Mouse (Mus musculus) hindbrain, postnatal 0 days (tissue): ENCODE data around the gene Trim47. TPM values are rescaled to one million over a fixed set of nuclear protein-coding genes. Genes with fewer than 3 reads are reported as not detected.
A peak's percentile ranks its signal among the peaks of the same experiment; 100 is the strongest.

ENCODE experiments used
- ATAC-seq: fragments of 200-750 bp; cut with Nextera tagmentation; 2 replicates; pipeline ENCODE4 v1.8.0; 2017; ENCODE audit warnings: mild to moderate bottlenecking, moderate TSS enrichment, moderate library complexity
- DNase-seq: peaks from one replicate; pipeline ENCODE4 v3.0.0-alpha.2; 2015; ENCODE audit warnings: low spot score
- H3K27ac ChIP-seq: fragments of 300-500 bp; sonication (generic); 2 replicates; pipeline ENCODE4 v1.5.1; 2014; ENCODE audit warnings: mild to moderate bottlenecking
- H3K27me3 ChIP-seq: fragments of 300-500 bp; sonication (generic); 2 replicates; pipeline ENCODE4 v1.6.1; 2014; ENCODE audit warnings: low read length, mixed read lengths; ENCODE audit not compliant: insufficient read depth
- H3K36me3 ChIP-seq: fragments of 300-500 bp; sonication (generic); 2 replicates; pipeline ENCODE4 v1.6.1; 2014; ENCODE audit warnings: low read length, mixed read lengths; ENCODE audit not compliant: insufficient read depth
- H3K4me1 ChIP-seq: fragments of 300-500 bp; sonication (generic); 2 replicates; pipeline ENCODE4 v1.6.1; 2014; ENCODE audit warnings: antibody characterized with exemption, low read length, mixed read lengths; ENCODE audit not compliant: insufficient read depth
- H3K4me2 ChIP-seq: fragments of 300-500 bp; sonication (generic); 2 replicates; pipeline ENCODE4 v1.6.1; 2014; ENCODE audit warnings: low read depth, mild to moderate bottlenecking, low read length, moderate library complexity, mixed read lengths
- H3K4me3 ChIP-seq: fragments of 300-500 bp; sonication (generic); 2 replicates; pipeline ENCODE4 v1.5.1; 2014; ENCODE audit warnings: low read length
- H3K9ac ChIP-seq: fragments of 300-500 bp; sonication (generic); replicated peaks from 2 replicates; pipeline ENCODE4 v1.6.1; 2014; ENCODE audit warnings: mild to moderate bottlenecking, low read length, moderate library complexity, mixed read lengths
- H3K9me3 ChIP-seq: fragments of 300-500 bp; sonication (generic); 2 replicates; pipeline ENCODE4 v1.6.1; 2016; ENCODE audit warnings: low read length, mixed read lengths
- CTCF ChIP-seq: IDR thresholded peaks from 2 replicates; pipeline ENCODE4 v1.5.1; 2016; ENCODE audit warnings: antibody characterized with exemption, control low read depth, low read depth
- WGBS: fragments of 180-500 bp; shearing (Covaris S2); extraction: QIAGEN DNeasy Blood & Tissue Kit; methylation state at CpG from one replicate; pipeline ENCODE4 v1.1.7; 2014; 5-methylcytosine and 5-hydroxymethylcytosine counted together
- polyA plus RNA-seq: library from polyadenylated mRNA; unstranded; fragments of >200 nt; fragmentation: Nextera tagmentation; extraction: Ambion mirVana; gene quantifications from 2 replicates; pipeline ENCODE4 v1.2.1, GENCODE M21; 2015
- total RNA-seq: library from RNA; depleted of rRNA; stranded (reverse); fragments of >200 nt; gene quantifications from 2 replicates; pipeline ENCODE4 v1.2.3, GENCODE M21; 2014

The Trim47 gene
- total and polyA plus RNA-seq, 2 experiments from 2014 or later = 9.5 to 17.0 TPM

DNA sequence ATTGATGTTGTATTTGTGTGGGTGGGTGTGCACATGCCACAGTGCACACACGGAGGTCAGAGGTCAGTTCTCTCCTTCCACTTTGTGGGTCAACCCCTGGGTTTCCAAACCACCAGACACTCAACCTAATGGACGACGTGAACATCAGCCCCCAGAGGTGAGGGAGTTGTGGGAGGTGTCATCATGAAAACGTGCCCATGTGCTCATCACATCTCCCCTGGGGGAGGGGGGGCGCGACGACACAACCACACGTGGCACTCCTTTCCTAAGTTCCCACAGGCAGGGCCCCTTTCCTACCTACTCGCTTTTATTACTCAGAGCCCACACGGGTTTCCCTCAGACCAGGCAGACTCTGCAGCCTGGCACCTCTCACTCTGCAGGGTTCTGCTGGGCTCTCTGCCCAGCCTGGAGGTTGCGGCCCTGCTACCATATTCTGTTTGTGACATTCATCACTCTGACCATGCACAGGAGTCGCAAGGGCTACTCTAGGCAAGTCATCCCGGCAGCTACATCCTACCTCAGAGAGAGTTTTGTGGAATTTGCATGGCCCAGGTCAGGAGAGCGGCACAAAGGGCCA is 43.8 kb downstream of the Trim47 start:
- Histone ChIP-seq H3K9me3 (no peaks in the 10 kb centered on the region), H3K27me3 (no peaks in the 10 kb centered on the region), H3K9ac (no peak overlapping the region), H3K36me3 (peaks cover 38% of the 10 kb centered on the region), H3K4me2 (no peak overlapping the region), H3K27ac (no peak overlapping the region), H3K4me1 (peaks cover 9% of the 10 kb centered on the region; the same call in 1 of the 2 replicates), H3K4me3 (no peak overlapping the region)
- DNase-seq (no peak), ATAC-seq (no peak)
- 85% methylated on average over 14 of the region's 14 CpGs for WGBS
- no peak for TF ChIP-seq CTCF

DNA sequence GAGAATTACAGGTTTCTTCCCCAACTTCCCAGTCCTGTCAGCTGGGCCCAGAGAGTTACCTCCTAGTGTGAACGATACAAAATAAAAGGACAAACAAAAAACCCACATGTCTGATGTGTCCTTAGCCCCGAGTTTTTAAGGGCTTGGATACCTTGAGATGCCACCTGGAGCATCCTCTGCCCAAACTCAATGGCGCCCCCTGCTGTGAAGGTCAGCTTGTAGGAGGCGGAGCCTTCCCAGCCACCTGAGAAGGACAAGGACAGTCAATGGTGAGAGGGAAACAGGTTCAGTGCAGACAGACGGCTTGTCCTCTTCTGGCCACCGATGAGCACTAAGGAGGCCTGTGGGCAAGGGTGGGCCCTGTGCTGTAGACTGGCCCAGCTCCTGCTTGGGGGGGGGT is 45.9 kb downstream of the Trim47 start:
- Histone ChIP-seq H3K27ac (no peak overlapping the region), H3K4me3 (no peak overlapping the region), H3K27me3 (no peaks in the 10 kb centered on the region), H3K4me1 (peaks cover 9% of the 10 kb centered on the region; the same call in 1 of the 2 replicates), H3K36me3 (peaks cover 38% of the 10 kb centered on the region), H3K4me2 (no peak overlapping the region), H3K9me3 (no peaks in the 10 kb centered on the region), H3K9ac (no peak overlapping the region)
- 77% methylated on average over 6 of the region's 6 CpGs for WGBS
- ATAC-seq (no peak), DNase-seq (no peak)
- TF ChIP-seq CTCF = peak; percentile 29; the same call in 1 of the 2 replicates

DNA sequence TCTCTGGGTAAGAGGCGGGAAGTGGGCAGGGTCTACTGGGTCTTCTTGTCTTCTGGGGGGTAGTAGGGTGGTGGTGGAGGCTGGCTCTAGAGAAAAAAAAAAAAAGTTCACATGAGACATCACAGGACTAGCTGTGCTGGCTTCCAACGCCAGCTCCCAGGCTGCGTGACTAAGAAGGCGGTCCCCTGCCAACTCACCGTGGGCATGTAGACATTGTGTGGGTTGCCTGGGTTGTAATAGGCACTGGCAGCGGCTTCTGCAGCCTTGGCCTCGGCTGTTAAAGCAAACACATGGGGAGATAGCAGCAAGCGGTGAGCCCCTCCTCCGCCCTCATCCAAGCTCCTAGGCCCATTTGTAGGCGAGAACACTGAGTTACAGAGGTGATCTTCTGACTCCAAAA is 47.5 kb downstream of the Trim47 start:
- Histone ChIP-seq H3K4me2 (no peak overlapping the region), H3K4me3 (no peak overlapping the region), H3K9me3 (no peaks in the 10 kb centered on the region), H3K27ac (no peak overlapping the region), H3K27me3 (no peaks in the 10 kb centered on the region), H3K4me1 (0 out of 2 replicates have a peak, but pooled peaks cover 3% of the 10 kb centered on the region), H3K9ac (no peak overlapping the region), H3K36me3 (peaks cover 38% of the 10 kb centered on the region)
- WGBS = 46% methylated on average over 10 of the region's 10 CpGs
- no peak for TF ChIP-seq CTCF
- no peak for DNase-seq
- ATAC-seq = no peak

GRCm38 (mm10) chr11:116078676-116079320 is 48.2 kb downstream of the Trim47 start:
- no peak for TF ChIP-seq CTCF
- 28% methylated on average over 10 of the region's 10 CpGs for WGBS
- Histone ChIP-seq H3K27me3 (no peaks in the 10 kb centered on the region), H3K9ac (no peak overlapping the region; the same call in 1 of the 2 replicates), H3K4me1 (0 out of 2 replicates have a peak, but pooled peaks cover 3% of the 10 kb centered on the region), H3K27ac (peak overlapping the region; percentile 36; the same call in 1 of the 2 replicates), H3K9me3 (no peaks in the 10 kb centered on the region), H3K36me3 (peaks cover 38% of the 10 kb centered on the region), H3K4me3 (no peak overlapping the region), H3K4me2 (no peak overlapping the region)
- DNase-seq (no peak), ATAC-seq (no peak)

- Histone ChIP-seq H3K9ac (no peak overlapping the region), H3K4me2 (peak overlapping the region; percentile 49), H3K4me1 (0 out of 2 replicates have a peak, but pooled peaks cover 3% of the 10 kb centered on the region), H3K4me3 (peak overlapping the region; percentile 6; the same call in 1 of the 2 replicates), H3K27ac (peak overlapping the region; percentile 22; the same call in 1 of the 2 replicates), H3K27me3 (no peaks in the 10 kb centered on the region), H3K9me3 (no peaks in the 10 kb centered on the region), H3K36me3 (peaks cover 33% of the 10 kb centered on the region)
- peak; percentile 38 for DNase-seq
- ATAC-seq = peak; percentile 62
- WGBS = 11% methylated on average over 16 of the region's 16 CpGs
- no peak for TF ChIP-seq CTCF
These were observed 48.8 kb downstream of the Trim47 start for GRCm38 (mm10) chr11:116078221-116078620.

- ATAC-seq = 0 out of 2 replicates have a peak, but pooled peaks have one; percentile 1
- Histone ChIP-seq H3K27ac (peak within 1 kb of the TSS; percentile 36; the same call in 1 of the 2 replicates), H3K27me3 (no peaks in the 10 kb centered on the region), H3K36me3 (peaks cover 32% of the 10 kb centered on the region), H3K9me3 (no peaks in the 10 kb centered on the region), H3K4me3 (peak within 1 kb of the TSS; percentile 6; the same call in 1 of the 2 replicates), H3K4me2 (peak within 1 kb of the TSS; percentile 49), H3K9ac (no peak within 1 kb of the TSS), H3K4me1 (0 out of 2 replicates have a peak, but pooled peaks cover 3% of the 10 kb centered on the region)
- 58% methylated on average over 22 of the region's 22 CpGs for WGBS
- no peak for DNase-seq
- 0 out of 2 replicates have a peak, but pooled peaks have one; percentile 13 for TF ChIP-seq CTCF
These were observed 49.4 kb downstream of the Trim47 start, which contains the start of gene Unc13d for GRCm38 (mm10) chr11:116077446-116078204. Unc13d (minus strand) TSS chr11:116077961.
